Mouse (Mus musculus) lung, postnatal 25 days (tissue): ENCODE results near the gene Bod1l.

Source experiments
- DNase-seq: peaks from one replicate; pipeline ENCODE4 v3.0.0; 2022; ENCODE audit warnings: low spot score

Gene Bod1l

GRCm38 (mm10) chr5:41844147-41844529 lies at the start of gene Bod1l:
TSS of gene Bod1l (minus strand) at chr5:41844315.
- peak; percentile 97 for DNase-seq

GRCm38 (mm10) chr5:41893351-41893750 lies 49.2 kb upstream of the Bod1l start:
- DNase-seq = no peak

- DNase-seq = no peak
Observed at GRCm38 (mm10) chr5:41890871-41891270, 46.8 kb upstream of the Bod1l start.

GRCm38 (mm10) chr5:41889245-41889849 lies 45.2 kb upstream of the Bod1l start:
- no peak for DNase-seq

GRCm38 (mm10) chr5:41888834-41889233 lies 44.7 kb upstream of the Bod1l start:
- DNase-seq = no peak

GRCm38 (mm10) chr5:41887738-41888137 lies 43.6 kb upstream of the Bod1l start:
- peak; percentile 51 for DNase-seq

GRCm38 (mm10) chr5:41884563-41884962 lies 40.4 kb upstream of the Bod1l start:
- DNase-seq = peak; percentile 10

GRCm38 (mm10) chr5:41871164-41871563 lies 27.0 kb upstream of the Bod1l start:
- no peak for DNase-seq

- no peak for DNase-seq
Observed at GRCm38 (mm10) chr5:41855781-41856180, 11.7 kb upstream of the Bod1l start.

- DNase-seq = no peak
Observed at GRCm38 (mm10) chr5:41845558-41845937, 1.4 kb upstream of the Bod1l start.

- DNase-seq = peak; percentile 14
Observed at GRCm38 (mm10) chr5:41844820-41845557, 874 bp upstream of the Bod1l start.

GRCm38 (mm10) chr5:41843419-41844146 lies 532 bp downstream of the Bod1l start:
- DNase-seq = no peak

- peak; percentile 10 for DNase-seq
Observed at GRCm38 (mm10) chr5:41842681-41843080, 1.4 kb downstream of the Bod1l start.

GRCm38 (mm10) chr5:41841735-41842134 lies 2.4 kb downstream of the Bod1l start:
- no peak for DNase-seq

GRCm38 (mm10) chr5:41830100-41830499 lies 14.0 kb downstream of the Bod1l start:
- DNase-seq = no peak

- no peak for DNase-seq
Observed at GRCm38 (mm10) chr5:41821158-41821557, 23.0 kb downstream of the Bod1l start.

GRCm38 (mm10) chr5:41820530-41820929 lies 23.6 kb downstream of the Bod1l start:
- no peak for DNase-seq

- DNase-seq = no peak
Observed at GRCm38 (mm10) chr5:41812516-41812915, 31.6 kb downstream of the Bod1l start.

GRCm38 (mm10) chr5:41811279-41811678 lies 32.8 kb downstream of the Bod1l start:
- DNase-seq = no peak

GRCm38 (mm10) chr5:41807383-41807782 lies 36.7 kb downstream of the Bod1l start:
- DNase-seq = no peak

- no peak for DNase-seq
Observed at GRCm38 (mm10) chr5:41806176-41806575, 37.9 kb downstream of the Bod1l start.

GRCm38 (mm10) chr5:41805085-41805484 lies 39.0 kb downstream of the Bod1l start:
- no peak for DNase-seq

- DNase-seq = no peak
Observed at GRCm38 (mm10) chr5:41804643-41805042, 39.5 kb downstream of the Bod1l start.
